Mouse (Mus musculus) adipocyte (in vitro differentiated cells): ENCODE measurements around the gene Fads2.
A peak's percentile ranks its signal among the peaks of the same experiment; 100 is the strongest.

Source experiments
- DNase-seq: peaks from one replicate; pipeline ENCODE4 v3.0.0-alpha.2; 2016; ENCODE audit warnings: low spot score

Fads2 gene

GRCm38 (mm10) chr19:10102054-10102700 is 631 bp upstream of the Fads2 start:
- DNase-seq = no peak

GRCm38 (mm10) chr19:10100631-10101071 is 895 bp downstream of the Fads2 start:
- peak; percentile 85 for DNase-seq

GRCm38 (mm10) chr19:10097826-10098225 is 3.7 kb downstream of the Fads2 start:
- DNase-seq = no peak

- DNase-seq = no peak
These were observed 5.1 kb downstream of the Fads2 start for GRCm38 (mm10) chr19:10096371-10096876.

- no peak for DNase-seq
These were observed 6.9 kb downstream of the Fads2 start for GRCm38 (mm10) chr19:10094695-10095094.

- no peak for DNase-seq
These were observed 7.7 kb downstream of the Fads2 start for GRCm38 (mm10) chr19:10093829-10094228.

- DNase-seq = no peak
These were observed 14.6 kb downstream of the Fads2 start for GRCm38 (mm10) chr19:10086976-10087375.

- no peak for DNase-seq
These were observed 16.1 kb downstream of the Fads2 start for GRCm38 (mm10) chr19:10085454-10085853.

GRCm38 (mm10) chr19:10082105-10082504 is 19.4 kb downstream of the Fads2 start:
- DNase-seq = no peak

- DNase-seq = no peak
These were observed 21.2 kb downstream of the Fads2 start for GRCm38 (mm10) chr19:10080384-10080783.

GRCm38 (mm10) chr19:10078392-10078791 is 23.2 kb downstream of the Fads2 start:
- DNase-seq = no peak

GRCm38 (mm10) chr19:10073145-10073544 is 28.4 kb downstream of the Fads2 start:
- no peak for DNase-seq

- no peak for DNase-seq
These were observed 29.7 kb downstream of the Fads2 start for GRCm38 (mm10) chr19:10071892-10072291.

- peak; percentile 73 for DNase-seq
These were observed 30.4 kb downstream of the Fads2 start for GRCm38 (mm10) chr19:10071166-10071565.

- DNase-seq = no peak
These were observed 31.2 kb downstream of the Fads2 start for GRCm38 (mm10) chr19:10070186-10070980.

- no peak for DNase-seq
These were observed 33.8 kb downstream of the Fads2 start for GRCm38 (mm10) chr19:10067701-10068100.

GRCm38 (mm10) chr19:10066502-10066901 is 35.0 kb downstream of the Fads2 start:
- no peak for DNase-seq

GRCm38 (mm10) chr19:10066189-10066500 is 35.4 kb downstream of the Fads2 start:
- no peak for DNase-seq

- no peak for DNase-seq
These were observed 35.9 kb downstream of the Fads2 start for GRCm38 (mm10) chr19:10065465-10066188.

GRCm38 (mm10) chr19:10064173-10065012 is 37.2 kb downstream of the Fads2 start:
- no peak for DNase-seq

- no peak for DNase-seq
These were observed 38.7 kb downstream of the Fads2 start for GRCm38 (mm10) chr19:10062862-10063261.

GRCm38 (mm10) chr19:10062292-10062691 is 39.3 kb downstream of the Fads2 start:
- no peak for DNase-seq
